Mouse (Mus musculus) myocyte (in vitro differentiated cells): ENCODE results near the gene Gm20388. TPM values are rescaled to one million over a fixed set of nuclear protein-coding genes. Genes with fewer than 3 reads are reported as not detected.

Experiments used
- H3K27me3 ChIP-seq: one replicate; pipeline ENCODE4 v1.6.1; 2011; ENCODE audit not compliant: control insufficient read depth, insufficient read depth, insufficient read length
- H3K36me3 ChIP-seq: one replicate; pipeline ENCODE4 v1.6.1; 2011; ENCODE audit not compliant: control insufficient read depth, insufficient read depth
- H3K4me2 ChIP-seq: one replicate; pipeline ENCODE4 v1.6.1; 2011; ENCODE audit warnings: low read depth, control low read depth
- H3K4me3 ChIP-seq: one replicate; pipeline ENCODE4 v1.5.1; 2011; ENCODE audit warnings: mild to moderate bottlenecking, control low read depth, moderate library complexity
- H3K79me2 ChIP-seq: one replicate; pipeline ENCODE4 v1.6.1; 2011; ENCODE audit not compliant: control insufficient read depth, insufficient read depth
- H3ac ChIP-seq: one replicate; pipeline ENCODE4 v1.6.1; 2011; ENCODE audit not compliant: control insufficient read depth, insufficient read length
- CEBPB ChIP-seq: IDR thresholded peaks from 2 replicates; pipeline ENCODE4 v1.6.1; 2011; ENCODE audit warnings: mild to moderate bottlenecking, moderate library complexity; ENCODE audit not compliant: poor library complexity, insufficient read depth, severe bottlenecking
- E2F4 ChIP-seq: IDR thresholded peaks from one replicate; pipeline ENCODE4 v1.6.1; 2011; ENCODE audit warnings: mild to moderate bottlenecking, control low read depth, moderate library complexity; ENCODE audit not compliant: insufficient read depth
- MAX ChIP-seq: IDR thresholded peaks from one replicate; pipeline ENCODE4 v1.6.1; 2011; ENCODE audit warnings: low read depth, mild to moderate bottlenecking, control low read depth
- MYOD1 ChIP-seq, 3 experiments: IDR thresholded peaks; one replicate each; pipeline ENCODE4 v1.6.1; 2011; ENCODE audit warnings: control low read depth in 2 of 3, low read depth in 2 of 3, mild to moderate bottlenecking in 2 of 3, moderate library complexity in 1 of 3; ENCODE audit not compliant: insufficient read length in 2 of 3, control insufficient read depth in 1 of 3
- MYOG ChIP-seq, 3 experiments: IDR thresholded peaks; one replicate each; pipeline ENCODE4 v1.6.1; 2011; ENCODE audit warnings: control low read depth in 2 of 3, low read depth in 2 of 3, mild to moderate bottlenecking in 2 of 3; ENCODE audit not compliant: insufficient read length in 2 of 3, control insufficient read depth in 1 of 3, insufficient read depth in 1 of 3
- POLR2A ChIP-seq: IDR thresholded peaks from one replicate; pipeline ENCODE4 v1.6.1; 2011; ENCODE audit warnings: low read depth, mild to moderate bottlenecking, control low read depth, moderate library complexity; ENCODE audit not compliant: insufficient read length
- POLR2AphosphoS2 ChIP-seq: IDR thresholded peaks from one replicate; pipeline ENCODE4 v1.6.1; 2011; ENCODE audit warnings: low read depth, control low read depth; ENCODE audit not compliant: insufficient read length
- REST ChIP-seq: IDR thresholded peaks from one replicate; pipeline ENCODE4 v1.6.1; 2011; ENCODE audit warnings: mild to moderate bottlenecking, control low read depth, moderate library complexity; ENCODE audit not compliant: insufficient read depth, insufficient read length
- SRF ChIP-seq: IDR thresholded peaks from one replicate; pipeline ENCODE4 v1.6.1; 2011; ENCODE audit warnings: low read depth; ENCODE audit not compliant: control insufficient read depth, insufficient read length
- TCF12 ChIP-seq: IDR thresholded peaks from one replicate; pipeline ENCODE4 v1.6.1; 2011; ENCODE audit warnings: mild to moderate bottlenecking, control low read depth; ENCODE audit not compliant: poor library complexity, insufficient read depth, severe bottlenecking
- TCF3 ChIP-seq: IDR thresholded peaks from one replicate; pipeline ENCODE4 v1.6.1; 2011; ENCODE audit warnings: low read depth, control low read depth; ENCODE audit not compliant: insufficient read length
- USF1 ChIP-seq: IDR thresholded peaks from one replicate; pipeline ENCODE4 v1.6.1; 2011; ENCODE audit warnings: low read depth, mild to moderate bottlenecking, control low read depth, moderate library complexity
- polyA plus RNA-seq: library from polyadenylated mRNA; unstranded; fragments of >200 nt; fragmentation: generic; extraction: Trizol; gene quantifications from one replicate; pipeline ENCODE4 v1.2.1, GENCODE M21; 2012; ENCODE audit warnings: missing spikeins

Gene Gm20388
- polyA plus RNA-seq, 1 experiment: 15.3 TPM

- no peak overlapping the region for H3K4me2 ChIP-seq
- no peak for TF ChIP-seq MAX
- H3K27me3 ChIP-seq: no peaks in the 10 kb centered on the region
- H3K36me3 ChIP-seq: no peaks in the 10 kb centered on the region
- H3K4me3 ChIP-seq: no peak overlapping the region
- no peak overlapping the region for H3ac ChIP-seq
- H3K79me2 ChIP-seq: peaks cover 53% of the 10 kb centered on the region
These were observed 591.8 kb downstream of the Gm20388 start for GRCm38 (mm10) chr8:120502428-120502827.

GRCm38 (mm10) chr8:120504251-120505081, 593.8 kb downstream of the Gm20388 start:
- H3K4me2 ChIP-seq: peak overlapping the region; percentile 39
- H3K4me3 ChIP-seq: no peak overlapping the region
- TF ChIP-seq REST (no peak), MYOG (IDR thresholded peaks at IDR 0.05; ENCODE audit: control insufficient read depth in 1 of 3, insufficient read depth in 1 of 3, insufficient read length in 2 of 3, low read depth in 2 of 3) (peak; percentile 34 to 92 (median 62)), CEBPB (no peak), TCF3 (peak; percentile 39), USF1 (no peak), MAX (no peak), MYOD1 (IDR thresholded peaks at IDR 0.05; ENCODE audit: control insufficient read depth in 1 of 3, insufficient read length in 2 of 3, low read depth in 2 of 3) (peak in 2 of 3 experiments; percentile 71 to 83), SRF (peak; percentile 39), TCF12 (no peak), POLR2AphosphoS2 (no peak), POLR2A (no peak), E2F4 (no peak)
- no peak overlapping the region for H3ac ChIP-seq
- H3K27me3 ChIP-seq: no peaks in the 10 kb centered on the region
- peaks cover 40% of the 10 kb centered on the region for H3K79me2 ChIP-seq
- no peaks in the 10 kb centered on the region for H3K36me3 ChIP-seq

DNA sequence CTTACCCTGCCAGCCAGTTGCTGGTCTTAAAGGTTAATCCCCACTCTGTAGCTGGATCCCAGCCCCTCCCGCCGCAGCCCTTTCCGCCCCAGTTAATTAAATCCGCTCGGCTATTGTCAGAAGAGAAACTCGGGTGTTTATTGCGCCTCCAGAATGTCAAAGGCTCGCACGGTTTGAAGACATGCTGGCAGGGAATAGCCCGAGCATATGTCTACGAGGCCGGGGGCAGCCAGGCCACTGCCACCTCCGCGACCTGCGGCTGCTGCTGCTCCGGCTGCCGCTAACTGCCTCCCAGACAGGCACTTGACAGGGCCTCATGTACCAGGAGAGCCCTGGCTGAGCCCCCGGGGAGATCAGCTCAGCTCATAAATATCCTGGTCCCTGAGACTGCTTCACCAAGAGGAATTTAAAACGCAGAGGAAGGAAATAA, 594.5 kb downstream of the Gm20388 start:
- H3K79me2 ChIP-seq: peaks cover 34% of the 10 kb centered on the region
- no peak for TF ChIP-seq SRF
- no peak for TF ChIP-seq TCF12
- TF ChIP-seq REST: no peak
- TF ChIP-seq MAX: no peak
- TF ChIP-seq MYOG (IDR thresholded peaks at IDR 0.05; ENCODE audit: control insufficient read depth in 1 of 3, insufficient read depth in 1 of 3, insufficient read length in 2 of 3, low read depth in 2 of 3): no peak
- no peak for TF ChIP-seq USF1
- no peak for TF ChIP-seq MYOD1 (IDR thresholded peaks at IDR 0.05; ENCODE audit: control insufficient read depth in 1 of 3, insufficient read length in 2 of 3, low read depth in 2 of 3)
- no peak for TF ChIP-seq CEBPB
- no peak for TF ChIP-seq POLR2A
- TF ChIP-seq TCF3: no peak
- TF ChIP-seq E2F4: no peak
- no peak for TF ChIP-seq POLR2AphosphoS2
- no peak overlapping the region for H3ac ChIP-seq
- H3K4me2 ChIP-seq: no peak overlapping the region
- H3K36me3 ChIP-seq: no peaks in the 10 kb centered on the region
- no peaks in the 10 kb centered on the region for H3K27me3 ChIP-seq
- H3K4me3 ChIP-seq: no peak overlapping the region

DNA sequence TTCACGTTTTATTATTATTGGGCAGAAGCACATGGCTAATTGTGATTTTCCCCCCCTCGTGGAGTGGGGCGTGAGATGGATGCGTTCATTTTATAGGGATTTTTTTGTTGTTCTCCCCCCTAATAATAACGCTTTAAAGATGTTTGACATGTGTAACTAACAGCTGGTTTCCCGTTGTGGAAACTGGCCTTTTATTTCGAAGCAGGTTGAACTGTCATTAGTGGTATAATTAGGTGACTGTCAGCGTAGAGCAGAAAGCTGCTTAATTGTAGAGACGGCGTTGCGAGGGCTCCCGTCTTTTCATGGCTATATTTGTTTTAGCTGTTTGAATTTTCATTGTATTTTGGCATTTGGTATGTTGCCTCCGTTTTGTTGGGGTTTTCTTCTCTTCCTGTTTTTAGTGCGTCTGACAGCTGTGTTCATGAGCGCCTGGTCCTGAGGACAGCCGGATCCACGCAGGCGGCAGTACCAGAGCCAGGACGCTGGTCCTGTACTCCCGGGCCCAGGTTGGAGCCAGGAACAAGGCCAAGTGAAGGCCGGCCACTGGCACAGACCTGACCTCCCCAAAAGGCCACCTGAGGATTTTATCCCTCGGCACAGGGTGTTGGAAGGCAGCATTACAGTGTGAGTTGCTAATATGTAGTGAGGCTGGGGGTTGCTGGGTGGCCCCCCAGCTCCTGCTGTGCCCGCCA, 595.1 kb downstream of the Gm20388 start:
- H3K4me2 ChIP-seq: no peak overlapping the region
- H3K27me3 ChIP-seq: no peaks in the 10 kb centered on the region
- H3K4me3 ChIP-seq: no peak overlapping the region
- H3ac ChIP-seq: no peak overlapping the region
- H3K79me2 ChIP-seq: peaks cover 28% of the 10 kb centered on the region
- no peaks in the 10 kb centered on the region for H3K36me3 ChIP-seq
- TF ChIP-seq MAX: no peak
- no peak for TF ChIP-seq TCF12
- no peak for TF ChIP-seq POLR2A
- TF ChIP-seq REST: no peak
- TF ChIP-seq SRF: no peak
- TF ChIP-seq CEBPB: no peak
- no peak for TF ChIP-seq E2F4
- no peak for TF ChIP-seq POLR2AphosphoS2
- TF ChIP-seq MYOD1 (IDR thresholded peaks at IDR 0.05; ENCODE audit: control insufficient read depth in 1 of 3, insufficient read length in 2 of 3, low read depth in 2 of 3): no peak
- no peak for TF ChIP-seq TCF3
- no peak for TF ChIP-seq USF1
- TF ChIP-seq MYOG (IDR thresholded peaks at IDR 0.05; ENCODE audit: control insufficient read depth in 1 of 3, insufficient read depth in 1 of 3, insufficient read length in 2 of 3, low read depth in 2 of 3): no peak
